Mouse (Mus musculus): ENCODE measurements at regions not wholly inside any gene's neighbourhood (a gene's known extent, or its start where the extent isn't known, plus 50 kb on each side); places are given as distances from the start of the nearest gene placed in this dataset.

DNA sequence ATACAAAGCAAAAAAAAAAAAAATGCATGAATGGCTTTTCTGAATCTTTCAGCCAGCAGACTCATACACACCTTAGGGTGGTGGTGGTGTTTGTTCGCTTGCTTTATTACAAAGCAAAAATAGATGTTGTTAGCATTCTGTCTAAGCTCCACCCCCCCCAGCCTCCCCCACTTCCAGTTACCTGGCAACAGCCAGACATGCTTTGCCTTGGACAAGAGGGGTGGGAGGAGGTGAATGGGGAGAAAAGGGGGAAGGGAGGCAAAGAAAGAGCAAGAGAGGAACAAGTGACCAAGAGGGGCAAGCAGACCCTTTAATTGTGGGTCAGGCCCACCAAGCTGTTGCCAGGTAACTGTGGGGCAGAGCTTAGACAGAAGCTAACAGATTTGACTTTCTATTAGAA lies 1268.0 kb downstream of the Cdh8 start:
- no peaks in the 10 kb centered on the region for H3K9me3 ChIP-seq
- no peaks in the 10 kb centered on the region for H3K27me3 ChIP-seq
- H3K27ac ChIP-seq (replicated peaks) = no peak overlapping the region
- 54% methylated on average over 1 of the region's 1 CpGs for WGBS
- no peak overlapping the region for H3K4me2 ChIP-seq (replicated peaks)
- 0 out of 2 replicates have a peak, but pooled peaks cover 3% of the 10 kb centered on the region for H3K4me1 ChIP-seq
- H3K36me3 ChIP-seq = no peaks in the 10 kb centered on the region
- H3K4me3 ChIP-seq = no peak overlapping the region
- ATAC-seq (ENCODE audit: low FRiP score, low read depth) = peak; percentile 52; the same call in 1 of the 2 replicates
- no peak overlapping the region for H3K9ac ChIP-seq (replicated peaks)
